Mouse (Mus musculus) stomach, postnatal 0 days (tissue): ENCODE results near the gene Clcn6.

Experiments
- CTCF ChIP-seq: IDR thresholded peaks from 2 replicates; pipeline ENCODE4 v1.5.1; 2016; ENCODE audit warnings: antibody characterized with exemption, low read depth, mild to moderate bottlenecking, moderate library complexity
- EP300 ChIP-seq: optimal IDR thresholded peaks from 2 replicates; pipeline ENCODE3; 2016; ENCODE audit warnings: antibody characterized with exemption

- TF ChIP-seq CTCF, result no peak
- no peak for TF ChIP-seq EP300
These were observed 20.2 kb downstream of the Clcn6 start for GRCm38 (mm10) chr4:148018410-148018809.
